Mouse (Mus musculus) kidney, adult 2 months (tissue): ENCODE data around the gene Onecut1.

Experiments used
- CTCF ChIP-seq: fragments of 200-500 bp; conservative IDR thresholded peaks from 2 replicates; pipeline ENCODE4 v1.5.1; 2011; ENCODE audit warnings: low read depth, mild to moderate bottlenecking, control low read depth, low read length, moderate library complexity, mixed read lengths; ENCODE audit not compliant: insufficient read depth, insufficient read length
- POLR2A ChIP-seq: fragments of 200-500 bp; IDR thresholded peaks from one replicate; pipeline ENCODE4 v1.6.1; 2011; ENCODE audit warnings: low read depth, low read length, control low read depth

- no peak for TF ChIP-seq CTCF
- TF ChIP-seq POLR2A: no peak
These were observed 11.5 kb upstream of the Onecut1 start for GRCm38 (mm10) chr9:74849979-74850780.
